ENCODE assay signal across 32 mouse cellular contexts in genomic region chr1:191859847-191860246, GRCm38 (mm10). TPM values are rescaled to one million over a fixed set of nuclear protein-coding genes. Genes with fewer than 3 reads are reported as not detected.
DNase-seq lines count a peak whose midpoint lies in the region; ATAC-seq and TF ChIP-seq lines count a peak whose summit lies in the region.
"Had no signal": no experiment of that assay in that cellular context is flagged by ENCODE, and none has a peak within 500 bp of the region (broad histone marks: within the 10 kb centered on the region; RNA-seq: fewer than 3 reads in every experiment).

No protein-coding gene starts in this region.

- H3K9ac ChIP-seq in forebrain, embryonic 16.5 days (replicated peaks; ENCODE audit: low read depth, low read length), result no peak overlapping the region
- H3K9ac ChIP-seq: forebrain, postnatal 0 days; heart, embryonic 15.5 days; hindbrain, embryonic 12.5 days; intestine, embryonic 15.5 days; limb, embryonic 12.5 days; lung, embryonic 15.5 days; neural tube, embryonic 15.5 days; stomach, embryonic 15.5 days had no signal

- H3K4me1 ChIP-seq in kidney, adult 2 months (ENCODE audit: control insufficient read depth, insufficient read depth, low read length), result peaks cover 4% of the 10 kb centered on the region; the same call in 1 of the 2 replicates
- no peaks in the 10 kb centered on the region for H3K4me1 ChIP-seq in forebrain, embryonic 16.5 days (replicated peaks; ENCODE audit: control insufficient read depth, insufficient read depth, low read length)
- H3K4me1 ChIP-seq: limb, embryonic 12.5 days; lung, embryonic 15.5 days; neural tube, embryonic 15.5 days; stomach, embryonic 15.5 days had no signal

- no peaks in the 10 kb centered on the region for H3K27me3 ChIP-seq in kidney, adult 2 months (replicated peaks; ENCODE audit: control insufficient read depth, insufficient read depth, low read length)
- H3K27me3 ChIP-seq in forebrain, embryonic 16.5 days (replicated peaks; ENCODE audit: control insufficient read depth, insufficient read depth, low read length), result no peaks in the 10 kb centered on the region
- H3K27me3 ChIP-seq: heart, embryonic 15.5 days; hindbrain, embryonic 12.5 days; intestine, embryonic 15.5 days; limb, embryonic 12.5 days; lung, embryonic 15.5 days; neural tube, embryonic 15.5 days; Patski; stomach, embryonic 15.5 days had no signal

- intact Hi-C loops in left cerebral cortex, postnatal 36 days (cut with DNase I), result no loop called here

- 66% methylated on average over 3 of the region's 3 CpGs for WGBS in kidney, adult 2 months
- 88% methylated on average over 3 of the region's 3 CpGs for WGBS in forebrain, embryonic 16.5 days

- no peaks in the 10 kb centered on the region for H3K36me3 ChIP-seq in kidney, adult 2 months (ENCODE audit: control insufficient read depth, insufficient read depth, low read length)
- H3K36me3 ChIP-seq in forebrain, embryonic 16.5 days (ENCODE audit: control insufficient read depth, insufficient read depth), result no peaks in the 10 kb centered on the region
- H3K36me3 ChIP-seq: heart, embryonic 15.5 days; hindbrain, embryonic 12.5 days; intestine, embryonic 15.5 days; limb, embryonic 12.5 days; lung, embryonic 15.5 days; neural tube, embryonic 15.5 days; stomach, embryonic 15.5 days had no signal

- TF ChIP-seq CTCF in kidney, adult 2 months (conservative IDR thresholded peaks at IDR 0.05; ENCODE audit: insufficient read depth, insufficient read length, low read depth, low read length), result no peak

- H3K4me3 ChIP-seq in kidney, adult 2 months (ENCODE audit: insufficient read depth, low read depth, low read length), result no peak overlapping the region
- H3K4me3 ChIP-seq in forebrain, embryonic 16.5 days (replicated peaks; ENCODE audit: low read length), result no peak overlapping the region
- H3K4me3 ChIP-seq: erythroblast, embryonic 14.5 days; heart, adult 2 months; heart, embryonic 15.5 days; hindbrain, embryonic 12.5 days; intestine, embryonic 15.5 days; left cerebral cortex, adult 2 months; limb, embryonic 12.5 days; lung, embryonic 15.5 days; neural tube, embryonic 15.5 days; stomach, embryonic 15.5 days had no signal

- ATAC-seq in forebrain, embryonic 16.5 days, result no peak
- ATAC-seq: forebrain, postnatal 0 days; hindbrain, postnatal 0 days; intestine, embryonic 15.5 days; Patski had no signal

- no peaks in the 10 kb centered on the region for H3K9me3 ChIP-seq in forebrain, embryonic 16.5 days (ENCODE audit: control insufficient read depth, low read length)
- H3K9me3 ChIP-seq: heart, embryonic 15.5 days; hindbrain, embryonic 12.5 days; intestine, embryonic 15.5 days; limb, embryonic 12.5 days; lung, embryonic 15.5 days; neural tube, embryonic 15.5 days; stomach, embryonic 15.5 days had no signal

- DNase-seq in kidney, adult 2 months, result peak; percentile 51
- no peak for DNase-seq in kidney, postnatal 14 days
- peak; percentile 68 for DNase-seq in right cerebral cortex, adult 18-20 months
- DNase-seq in right cerebral cortex, postnatal 4 days, result no peak
- peak; percentile 25 for DNase-seq in NIH3T3 (ENCODE audit: low read depth)
- peak; percentile 24 to 35 for DNase-seq in left cerebral cortex, postnatal 36 days (ENCODE audit: low spot score in 2 of 2)
- no peak for DNase-seq in liver
- DNase-seq: adrenal gland, postnatal 14 days; B cell, adult 2 months; cerebellum, adult 11-12 months; cerebellum, postnatal 10 days; forebrain, postnatal 0 days; heart, adult 2 months; heart, postnatal 36 days; kidney, adult 8-10 months; lung, postnatal 4 days; midbrain, embryonic 14.5 days; retina, postnatal 1 day had no signal

- H3K27ac ChIP-seq in kidney, adult 2 months (ENCODE audit: insufficient read depth, low read depth, low read length), result no peak overlapping the region
- H3K27ac ChIP-seq in forebrain, embryonic 16.5 days (ENCODE audit: low read length), result no peak overlapping the region
- H3K27ac ChIP-seq: heart, adult 2 months; heart, embryonic 15.5 days; hindbrain, embryonic 12.5 days; hindbrain, postnatal 0 days; intestine, embryonic 15.5 days; kidney, postnatal 0 days; left cerebral cortex, adult 2 months; limb, embryonic 12.5 days; lung, embryonic 15.5 days; neural tube, embryonic 15.5 days; stomach, embryonic 15.5 days had no signal

- no peak for TF ChIP-seq POLR2A in kidney, adult 2 months (IDR thresholded peaks at IDR 0.05; ENCODE audit: low read depth, low read length)

- H3K4me2 ChIP-seq in forebrain, embryonic 16.5 days (ENCODE audit: low read length), result no peak overlapping the region
- H3K4me2 ChIP-seq: heart, embryonic 15.5 days; hindbrain, embryonic 12.5 days; intestine, embryonic 15.5 days; limb, embryonic 12.5 days; liver, embryonic 11.5 days; lung, embryonic 15.5 days; neural tube, embryonic 15.5 days; stomach, embryonic 15.5 days had no signal

RNA-seq across cellular contexts. Expression of gene Nek2, which starts 38.6 kb away (rescaled TPM):
- polyA plus RNA-seq in kidney, adult 2 months (2012; rRNA removed), result 0.47 and 0.52 TPM in 2 replicates
- 1 to 10 TPM; 1.3 to 1.6 TPM for total RNA-seq in left cerebral cortex, postnatal 36 days (2021)
- polyA plus RNA-seq in forebrain, embryonic 16.5 days (2015; fragmentation: Nextera tagmentation; extraction: Ambion mirVana), result 16.5 and 22.7 TPM in 2 replicates

RNA-seq across cellular contexts. Expression of gene Slc30a1, which starts 46.7 kb away (rescaled TPM):
- 18.1 and 19.9 TPM in 2 replicates for polyA plus RNA-seq in kidney, adult 2 months (2012; rRNA removed)
- 10 to 100 TPM; 34.3 to 40.5 TPM for total RNA-seq in left cerebral cortex, postnatal 36 days (2021)
- 2.4 and 2.7 TPM in 2 replicates for polyA plus RNA-seq in forebrain, embryonic 16.5 days (2015; fragmentation: Nextera tagmentation; extraction: Ambion mirVana)

Comparison
In these comparisons a context has a peak if more than half of its experiments do, and no peak if none do; other contexts are left out.
1. DNase-seq: peak in kidney, adult 2 months (single experiment), right cerebral cortex, adult 18-20 months (single experiment), NIH3T3 (single experiment) and left cerebral cortex, postnatal 36 days (2 of 2); none in kidney, postnatal 14 days (single experiment), right cerebral cortex, postnatal 4 days (single experiment) and liver (single experiment).
2. RNA of gene Nek2, which starts 38.6 kb away (polyA plus RNA-seq): 16.5 to 22.7 TPM in forebrain, embryonic 16.5 days; 0.47 to 0.52 TPM in kidney, adult 2 months; every median in the first group is over 10 times any median in the second.